Mouse (Mus musculus): ENCODE measurements around the gene Srpk2.

- TF ChIP-seq CTCF (IDR thresholded peaks at IDR 0.05; ENCODE audit: low read depth, low read length) (no peak), POLR2A (IDR thresholded peaks at IDR 0.05; ENCODE audit: extremely low read depth, insufficient read depth, low read length) (no peak)
Observed at GRCm38 (mm10) chr5:23517839-23518238, 166.6 kb downstream of the Srpk2 start.

Data from liver, adult 2 months (tissue).